Mouse (Mus musculus): ENCODE measurements around the gene Ngef. TPM values are rescaled to one million over a fixed set of nuclear protein-coding genes. Genes with fewer than 3 reads are reported as not detected.

The Ngef gene
- total RNA-seq, 1 experiment from 2014 or later = not detected

Other genes starting within 250 kb of the Ngef start
- gene Gigyf2, start 246.9 kb downstream of the Ngef start, total RNA-seq (2017) = 61.3 to 144 TPM (median 71.3 TPM) in 3 replicates
- not detected in 3 replicates for gene Kcnj13, start 179.1 kb downstream of the Ngef start, total RNA-seq (2017)
- not detected in 3 replicates for gene Snorc, start 103.6 kb downstream of the Ngef start, total RNA-seq (2017)
- not detected in 3 replicates for gene Neu2, start 64.0 kb downstream of the Ngef start, total RNA-seq (2017)
- 146 to 215 TPM (median 169 TPM) in 3 replicates for gene Inpp5d, start 46.4 kb upstream of the Ngef start, total RNA-seq (2017)
- gene Atg16l1, start 182.0 kb upstream of the Ngef start, total RNA-seq (2017) = 81.4 to 101 TPM (median 99.5 TPM) in 3 replicates
- 2.8 to 3.6 TPM (median 3.5 TPM) in 3 replicates for gene Sag, start 229.8 kb upstream of the Ngef start, total RNA-seq (2017)

Measured in monocyte, adult 5-6 weeks (primary cell).